Mouse (Mus musculus) retina, postnatal 1 day (tissue): Measurements from ENCODE around the gene Zxdb.
"Not testable (repeated sequence)": the region's sequence is repeated elsewhere in the genome, so short reads cannot be mapped to it uniquely, and the experiment has no call there.

Source experiments
- DNase-seq: peaks from one replicate; pipeline ENCODE4 v3.0.0-alpha.2; 2012

Zxdb gene

DNA sequence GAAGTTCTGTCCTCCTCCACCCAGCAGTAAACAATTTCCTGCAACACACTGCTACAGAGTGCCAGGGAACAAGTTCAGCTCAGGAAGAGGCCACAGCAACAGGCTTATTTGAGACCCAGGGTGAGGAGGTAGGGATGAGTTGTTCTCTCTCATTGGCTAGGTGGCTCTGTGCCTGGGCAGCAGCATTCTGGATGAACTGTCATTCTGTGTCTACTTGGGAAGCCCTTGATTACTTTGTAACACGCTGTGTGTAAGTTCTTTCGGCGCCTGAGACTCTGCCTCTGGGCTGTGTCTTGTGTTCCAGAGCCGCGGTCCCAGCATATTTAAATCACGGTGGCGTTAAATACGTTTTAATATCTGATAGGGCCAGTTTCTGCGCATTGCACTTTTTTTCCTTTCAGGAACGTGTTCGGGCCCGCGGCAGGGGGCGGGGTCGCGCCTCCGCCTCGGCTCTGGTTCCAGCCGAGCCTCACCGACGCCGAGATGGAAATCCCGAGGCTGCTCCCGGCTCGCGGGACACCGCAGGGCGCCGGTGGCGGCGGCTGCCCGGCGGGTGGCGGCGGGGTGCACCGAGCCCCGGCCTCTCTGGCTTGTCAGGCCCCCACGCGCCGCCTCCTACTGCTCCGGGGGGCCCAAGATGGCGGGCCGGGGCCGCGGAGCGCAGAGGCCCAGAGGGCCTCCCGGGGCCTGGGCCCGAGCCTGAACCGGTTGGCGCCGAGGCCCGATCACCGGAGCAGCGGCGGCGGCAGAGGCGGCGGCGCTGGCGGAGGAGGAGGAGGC is at the start of gene Zxdb:
Gene Zxdb, plus strand, starts transcription at position 378 of the 780 bp plus-strand sequence.
- not testable (repeated sequence) for DNase-seq

DNA sequence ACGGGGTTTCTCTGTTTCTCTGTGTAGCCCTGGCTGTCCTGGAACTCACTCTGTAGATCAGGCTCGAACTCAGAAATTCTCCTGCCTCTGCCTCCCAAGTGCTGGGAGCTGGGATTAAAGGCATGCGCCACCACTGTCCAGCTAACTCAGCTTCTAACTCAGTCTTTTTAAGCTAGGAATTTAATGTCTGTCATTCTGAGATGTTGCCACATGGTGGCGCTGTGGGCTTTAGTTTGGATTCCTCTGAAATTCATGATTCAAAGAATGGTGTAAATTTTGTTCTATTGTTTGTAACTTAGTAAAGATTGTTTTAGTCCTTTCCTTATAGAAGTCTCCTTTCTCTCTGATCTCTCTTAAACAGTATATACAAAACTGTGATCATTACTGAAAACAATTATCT is 49.4 kb upstream of the Zxdb start:
- DNase-seq: peak; percentile 64

DNA sequence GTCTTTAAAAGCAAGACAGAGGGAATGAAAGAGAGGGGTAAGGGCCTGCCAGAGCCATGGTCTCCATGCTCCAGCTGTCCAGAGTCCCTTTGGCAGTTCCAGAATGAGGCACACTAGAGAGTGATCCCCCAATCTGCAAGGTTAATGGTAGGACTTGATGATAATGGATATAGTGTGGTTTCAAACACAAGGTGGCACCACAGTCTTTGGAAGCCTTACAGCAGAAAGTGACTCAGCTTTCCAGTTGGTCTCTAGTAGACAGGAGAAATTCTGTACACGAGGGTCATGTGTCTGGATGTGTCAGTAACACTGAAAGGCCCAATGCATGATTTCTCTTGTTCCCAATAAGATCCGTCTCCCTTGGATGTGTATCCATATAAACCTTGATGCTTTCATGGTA is 42.8 kb upstream of the Zxdb start:
- DNase-seq: not testable (repeated sequence)

DNA sequence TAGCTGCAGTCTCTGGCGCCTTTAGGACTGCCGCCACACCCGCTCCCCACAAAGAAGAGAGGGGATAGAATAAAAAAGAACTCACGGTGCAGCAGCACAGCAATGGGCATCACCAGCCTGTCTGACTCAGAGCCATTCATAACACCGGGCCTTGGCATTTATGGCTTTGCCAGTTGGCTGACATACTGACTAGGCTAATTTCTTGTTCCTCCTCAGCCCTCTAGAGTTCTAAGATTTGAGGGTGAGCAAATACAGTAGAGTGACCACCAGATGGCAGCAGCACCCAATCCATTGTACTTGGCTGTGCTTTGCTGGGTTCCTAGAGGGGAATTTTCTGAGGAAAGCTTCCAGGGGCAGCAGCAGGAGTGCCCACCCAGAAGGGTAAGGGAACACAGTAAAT is 34.8 kb upstream of the Zxdb start:
- DNase-seq: peak; percentile 3

- DNase-seq: not testable (repeated sequence)
Observed at GRCm38 (mm10) chrX:94706676-94707075, 17.7 kb upstream of the Zxdb start.

- not testable (repeated sequence) for DNase-seq
Observed at GRCm38 (mm10) chrX:94709752-94710151, 14.6 kb upstream of the Zxdb start.

DNA sequence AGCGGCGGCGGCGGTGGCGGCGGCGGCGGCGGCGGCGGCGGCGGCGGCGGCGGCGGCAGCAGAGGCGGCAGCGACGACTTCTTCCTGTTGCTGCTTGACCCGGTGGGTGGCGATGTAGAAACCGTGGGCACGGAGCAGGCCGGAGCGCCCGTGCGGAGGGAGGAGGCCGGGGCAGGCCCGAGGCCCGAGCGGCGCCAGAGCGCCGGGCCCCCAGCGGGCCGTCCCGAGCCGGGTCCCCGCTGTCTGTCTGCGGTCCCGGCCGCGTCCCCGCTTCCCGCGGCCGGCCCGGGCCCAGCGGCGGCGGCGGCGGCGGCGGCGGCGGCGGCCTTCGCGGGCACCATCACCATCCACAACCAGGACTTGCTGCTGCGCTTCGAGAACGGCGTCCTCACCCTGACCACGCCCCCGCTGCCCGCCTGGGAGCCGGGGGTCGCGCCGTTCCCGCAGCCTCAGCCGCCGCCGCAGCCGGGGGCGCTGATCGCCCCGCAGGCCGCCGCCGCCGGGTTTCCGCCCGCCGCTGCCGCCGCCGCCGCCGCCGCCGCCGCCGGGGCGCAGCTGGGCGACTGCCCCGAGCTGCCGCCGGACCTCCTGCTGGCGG is 702 bp downstream of the Zxdb start:
- not testable (repeated sequence) for DNase-seq

DNA sequence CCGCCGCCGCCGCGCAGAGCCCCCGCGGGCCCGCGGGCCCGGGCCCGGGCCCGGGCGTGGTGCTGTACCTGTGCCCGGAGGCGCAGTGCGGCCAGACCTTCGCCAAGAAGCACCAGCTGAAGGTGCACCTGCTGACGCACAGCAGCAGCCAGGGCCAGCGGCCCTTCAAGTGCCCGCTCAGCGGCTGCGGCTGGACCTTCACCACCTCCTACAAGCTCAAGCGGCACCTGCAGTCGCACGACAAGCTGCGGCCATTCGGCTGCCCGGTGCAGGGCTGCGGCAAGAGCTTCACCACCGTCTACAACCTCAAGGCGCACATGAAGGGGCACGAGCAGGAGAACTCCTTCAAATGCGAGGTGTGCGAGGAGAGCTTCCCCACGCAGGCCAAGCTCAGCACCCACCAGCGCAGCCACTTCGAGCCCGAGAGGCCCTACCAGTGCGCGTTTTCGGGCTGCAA is 1.3 kb downstream of the Zxdb start:
- not testable (repeated sequence) for DNase-seq

GRCm38 (mm10) chrX:94731596-94731995 is 7.2 kb downstream of the Zxdb start:
- DNase-seq: no peak

DNA sequence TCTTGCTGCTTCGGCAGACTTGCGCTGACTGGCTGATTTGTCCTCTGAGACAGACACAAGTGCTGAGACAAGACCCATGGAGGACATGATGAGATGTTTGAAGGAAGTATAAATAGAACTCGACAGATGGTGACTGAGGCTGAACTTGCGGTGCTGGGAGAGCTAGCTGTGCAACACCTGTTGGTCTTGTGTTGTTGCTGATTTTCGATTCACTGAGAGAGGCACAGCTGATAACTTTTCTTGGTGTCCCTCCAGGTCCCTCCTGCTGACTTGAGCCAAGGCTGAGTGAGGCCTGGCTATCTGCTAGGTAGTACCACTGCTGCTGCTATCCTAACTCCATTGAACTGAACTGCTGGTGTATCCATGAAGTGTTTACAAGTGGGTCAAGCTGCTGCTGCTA is 29.4 kb downstream of the Zxdb start:
- no peak for DNase-seq

DNA sequence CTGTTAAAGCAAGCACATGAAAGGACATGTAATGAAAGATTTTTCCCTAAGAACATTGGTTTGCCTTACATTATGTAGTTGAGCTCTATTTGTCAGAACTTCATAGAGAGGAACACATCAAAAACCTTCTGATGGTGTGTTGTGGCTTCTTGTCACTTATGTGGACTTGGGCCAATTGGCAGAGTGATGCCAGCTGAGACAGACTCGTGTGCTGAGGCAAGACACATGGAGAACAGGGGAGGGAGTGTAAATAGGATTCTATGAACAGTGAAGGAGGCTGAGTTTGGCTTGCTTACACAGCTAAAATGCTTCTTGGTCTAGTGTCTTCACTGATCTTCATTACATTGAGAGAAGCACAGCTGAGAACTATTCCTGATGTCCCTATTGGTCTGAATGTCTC is 35.6 kb downstream of the Zxdb start:
- DNase-seq: no peak

DNA sequence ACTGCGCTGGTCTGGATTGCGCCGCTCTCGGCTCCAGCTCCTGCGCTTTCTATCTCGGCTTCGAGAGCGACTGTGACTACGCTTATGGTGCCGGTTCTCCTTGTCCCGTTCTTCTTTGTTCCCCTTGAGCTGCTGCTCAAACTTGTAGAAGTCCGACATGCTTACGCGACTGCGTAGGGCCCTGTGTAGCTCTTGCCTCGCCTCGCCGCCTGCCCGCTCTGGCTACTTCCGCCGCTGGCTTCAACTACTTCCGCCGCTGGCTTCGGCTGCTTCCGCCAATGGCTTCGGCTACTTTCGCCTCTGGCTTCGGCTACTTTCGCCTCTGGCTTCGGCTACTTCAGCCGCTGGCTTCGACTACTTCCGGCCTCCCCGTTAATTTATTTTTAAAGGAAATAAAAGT is 49.5 kb downstream of the Zxdb start:
- no peak for DNase-seq
